Mouse (Mus musculus) kidney, adult 8-10 months (tissue): ENCODE data around the gene Olfr1102.

ENCODE experiments used
- DNase-seq, 2 experiments: peaks; one replicate each; pipeline ENCODE4 v3.0.0; 2022

The Olfr1102 gene

GRCm38 (mm10) chr2:86998098-86998497, at the start of gene Olfr1102:
TSS of gene Olfr1102 (plus strand) at chr2:86998398.
- no peak for DNase-seq

GRCm38 (mm10) chr2:86960593-86960992, 37.6 kb upstream of the Olfr1102 start, which contains the start of gene Olfr1099:
TSS of gene Olfr1099 (minus strand) at chr2:86960693.
- DNase-seq, result no peak

- DNase-seq, result no peak
Observed at GRCm38 (mm10) chr2:86979854-86980253, 18.3 kb upstream of the Olfr1102 start, which contains the start of gene Olfr1100. TSS of gene Olfr1100 (minus strand) at chr2:86979954.

DNA sequence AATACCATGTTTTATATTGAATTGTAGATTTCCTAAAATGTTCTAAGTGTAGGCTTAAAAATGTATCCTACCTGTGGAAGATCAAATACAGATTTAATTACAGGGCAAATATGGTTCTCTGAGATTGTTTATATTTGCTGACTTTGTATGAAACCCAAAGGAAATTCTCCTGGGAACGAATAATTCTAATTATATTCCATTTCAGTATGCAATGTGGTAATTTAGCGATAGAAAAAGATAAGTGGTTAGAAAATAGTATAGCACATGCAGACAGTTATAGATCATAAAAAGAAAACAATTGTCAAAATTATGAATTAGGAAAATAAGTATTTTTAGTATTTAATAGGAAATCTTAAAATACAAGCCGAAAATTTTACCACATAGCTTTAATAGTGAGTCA, 7.1 kb upstream of the Olfr1102 start, which contains the start of gene Olfr1101:
Gene Olfr1101 (minus strand): TSS at position 101 of the 400 bp plus-strand sequence.
- DNase-seq, result no peak

GRCm38 (mm10) chr2:87026980-87027379, 28.8 kb downstream of the Olfr1102 start, which contains the start of gene Olfr1104:
TSS of gene Olfr1104 (minus strand) at chr2:87027080.
- no peak for DNase-seq

- no peak for DNase-seq
Observed at GRCm38 (mm10) chr2:87036431-87036830, 38.2 kb downstream of the Olfr1102 start, which contains the start of gene Olfr1105. TSS of gene Olfr1105 (minus strand) at chr2:87036531.

DNA sequence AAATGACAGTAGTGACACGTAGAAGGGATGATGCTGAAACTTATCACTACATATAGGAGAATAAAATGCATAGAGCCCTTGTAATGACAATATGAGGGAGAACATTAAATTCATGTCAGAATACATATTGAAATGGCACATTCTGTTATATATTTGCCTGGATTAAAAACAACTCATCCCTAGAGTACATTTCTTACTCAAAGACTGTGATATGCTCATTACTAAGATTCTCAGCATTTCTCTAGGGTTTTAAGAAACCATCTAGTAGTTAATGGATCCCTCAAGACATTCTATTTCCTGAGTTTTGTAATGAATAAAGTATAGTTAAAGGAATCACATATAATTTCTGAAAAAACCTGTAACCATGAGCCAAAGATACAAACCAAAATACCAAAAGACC, 54.0 kb downstream of the Olfr1102 start, which contains the start of gene Olfr1106:
Gene Olfr1106 (minus strand): TSS at position 101 of the 400 bp plus-strand sequence.
- DNase-seq, result no peak
